Mouse (Mus musculus): ENCODE data around the gene 4921504E06Rik.

4921504E06Rik gene

DNA sequence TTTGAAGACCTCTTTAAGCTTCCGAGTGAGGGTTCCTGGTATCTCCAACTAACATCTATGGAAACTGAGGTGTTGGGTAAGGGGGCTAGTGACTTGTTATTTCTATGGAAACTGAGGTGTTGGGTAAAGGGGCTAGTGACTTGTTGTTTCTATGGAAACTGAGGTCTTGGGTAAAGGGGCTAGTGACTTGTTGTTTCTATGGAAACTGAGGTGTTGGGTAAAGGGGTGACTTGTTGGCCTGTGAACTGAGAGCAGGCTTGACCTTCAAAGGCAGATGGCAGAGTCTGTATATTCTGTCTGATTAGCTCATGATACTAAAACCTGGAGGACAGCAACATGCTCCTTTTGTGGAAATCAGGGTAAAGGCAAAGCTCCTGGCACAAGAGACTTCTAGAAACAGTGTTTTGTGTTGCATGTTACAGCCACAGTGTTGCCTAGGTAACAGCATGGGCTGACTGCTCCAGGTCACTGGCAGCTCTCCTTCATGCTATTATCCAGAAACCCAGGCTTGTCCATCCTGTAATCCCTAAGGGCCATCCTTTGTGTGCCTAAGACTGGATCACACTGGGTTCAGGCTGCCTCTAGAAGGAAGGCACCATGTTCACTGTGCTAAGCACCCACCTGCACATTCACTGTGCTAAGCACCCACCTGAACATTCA is 133.9 kb downstream of the 4921504E06Rik start:
- DNase-seq (ENCODE audit: low read depth, low spot score) = peak; percentile 59

DNA sequence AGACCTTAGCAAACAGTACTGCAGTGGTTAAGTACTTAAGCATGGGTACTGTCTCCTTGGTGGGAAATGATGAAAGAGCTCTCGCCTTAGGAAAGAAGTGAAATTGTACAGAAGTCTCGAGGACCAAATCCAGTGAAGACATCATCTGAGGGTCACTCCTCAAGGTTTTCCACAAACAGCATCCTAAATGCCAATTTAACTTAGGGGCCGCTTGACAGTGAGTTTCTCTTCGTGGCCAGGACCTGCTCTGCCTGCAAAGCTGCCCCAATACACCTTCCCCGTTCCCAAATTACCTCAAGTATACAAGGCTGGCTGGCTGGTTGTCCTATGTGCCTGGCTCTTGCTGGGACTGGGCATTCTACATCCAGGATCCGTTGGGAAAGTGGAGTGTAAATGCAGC is 137.6 kb downstream of the 4921504E06Rik start:
- no peak for DNase-seq (ENCODE audit: low read depth, low spot score)

- peak; percentile 83 for DNase-seq (ENCODE audit: low read depth, low spot score)
These were observed 138.6 kb downstream of the 4921504E06Rik start for GRCm38 (mm10) chr2:19415063-19415521.

DNA sequence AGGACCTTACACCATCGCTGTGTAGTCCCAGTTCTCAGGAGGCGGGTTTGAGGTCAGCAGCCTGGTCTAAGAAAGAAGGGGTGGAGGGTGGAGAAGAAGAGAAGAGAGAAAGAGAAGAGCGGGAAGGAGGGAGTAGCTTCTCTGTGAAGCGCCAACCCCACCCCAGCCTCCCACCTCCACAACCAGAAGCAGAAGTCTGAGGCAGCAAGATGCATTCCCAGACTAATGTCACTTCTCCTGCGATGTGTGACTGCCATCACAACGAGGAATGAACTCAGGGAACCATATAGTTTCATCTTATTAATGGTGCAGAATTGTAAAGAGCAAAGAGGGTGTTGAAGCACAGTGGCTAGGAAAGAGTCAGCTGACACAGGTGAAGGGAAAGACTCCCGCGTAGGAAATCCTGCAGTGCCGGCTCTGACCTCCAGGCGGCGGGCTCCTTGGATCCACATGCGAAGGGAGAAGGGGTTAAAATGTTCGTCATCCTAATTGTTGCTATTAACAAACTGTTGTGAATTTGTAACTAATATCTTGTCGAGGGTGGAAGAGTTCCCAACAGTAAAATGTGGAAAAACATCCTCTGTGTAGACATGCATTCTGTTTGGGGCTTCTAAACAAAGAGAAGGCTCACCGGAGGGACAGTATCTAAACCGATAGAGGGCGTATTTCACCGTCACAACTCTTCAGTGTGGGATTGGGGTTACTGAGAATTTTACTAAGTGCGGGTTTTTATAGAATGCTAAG is 139.3 kb downstream of the 4921504E06Rik start:
- DNase-seq (ENCODE audit: low read depth, low spot score) = peak; percentile 73

Measured in R1 (cell line).